Mouse (Mus musculus) left cerebral cortex, postnatal 36 days (tissue): ENCODE measurements around the gene Cd3d. TPM values are rescaled to one million over a fixed set of nuclear protein-coding genes. Genes with fewer than 3 reads are reported as not detected.

Source experiments
- DNase-seq, 2 experiments: peaks; one replicate each; pipeline ENCODE4 v3.0.0; 2021 to 2022; ENCODE audit warnings: low spot score in 2 of 2, mixed read lengths in 1 of 2
- intact Hi-C: fragments of 180-260 bp; cut with DNase I; formaldehyde crosslinking; loops from one replicate; pipeline ENCODE4 v1.15.1; 2025
- total RNA-seq, 2 experiments: library from RNA; stranded (reverse); gene quantifications; 2 replicates each; pipeline ENCODE4 v1.2.3; 2021

Cd3d gene
- total RNA-seq, 2 experiments from 2014 or later: not detected

GRCm38 (mm10) chr9:44986976-44987375 is 5.4 kb downstream of the Cd3d start:
- no peak for DNase-seq
- intact Hi-C loops: no loop called here

- DNase-seq: no peak
- intact Hi-C loops: no loop called here
These were observed 10.2 kb downstream of the Cd3d start for GRCm38 (mm10) chr9:44991821-44992220.

GRCm38 (mm10) chr9:44992271-44992670 is 10.7 kb downstream of the Cd3d start:
- DNase-seq: no peak
- intact Hi-C loops: no loop called here

GRCm38 (mm10) chr9:44993268-44993667 is 11.7 kb downstream of the Cd3d start:
- intact Hi-C loops: no loop called here
- DNase-seq: no peak

GRCm38 (mm10) chr9:44994962-44995361 is 13.4 kb downstream of the Cd3d start:
- intact Hi-C loops: no loop called here
- DNase-seq: no peak

- no peak for DNase-seq
- intact Hi-C loops: no loop called here
These were observed 15.0 kb downstream of the Cd3d start for GRCm38 (mm10) chr9:44996590-44996989.

- intact Hi-C loops: no loop called here
- DNase-seq: no peak
These were observed 16.6 kb downstream of the Cd3d start for GRCm38 (mm10) chr9:44998138-44998537.

GRCm38 (mm10) chr9:44999171-44999570 is 17.6 kb downstream of the Cd3d start:
- DNase-seq: peak in 1 of 2 experiments; percentile 4
- intact Hi-C loops: no loop called here

GRCm38 (mm10) chr9:44999776-45000175 is 18.2 kb downstream of the Cd3d start:
- intact Hi-C loops: no loop called here
- DNase-seq: no peak

GRCm38 (mm10) chr9:45000249-45000648 is 18.7 kb downstream of the Cd3d start:
- intact Hi-C loops: no loop called here
- no peak for DNase-seq

- DNase-seq: no peak
- intact Hi-C loops: no loop called here
These were observed 25.8 kb downstream of the Cd3d start for GRCm38 (mm10) chr9:45007404-45007803.

- intact Hi-C loops: no loop called here
- no peak for DNase-seq
These were observed 26.8 kb downstream of the Cd3d start for GRCm38 (mm10) chr9:45008342-45008741.

GRCm38 (mm10) chr9:45009180-45010078 is 27.8 kb downstream of the Cd3d start, which contains the start of gene Cd3e:
Gene Cd3e, minus strand, starts transcription at chr9:45009627.
- intact Hi-C loops: no loop called here
- DNase-seq: no peak

- no peak for DNase-seq
- intact Hi-C loops: no loop called here
These were observed 28.9 kb downstream of the Cd3d start for GRCm38 (mm10) chr9:45010461-45010860.

- DNase-seq: no peak
- intact Hi-C loops: no loop called here
These were observed 29.7 kb downstream of the Cd3d start for GRCm38 (mm10) chr9:45011291-45011690.

- no peak for DNase-seq
- intact Hi-C loops: no loop called here
These were observed 33.3 kb downstream of the Cd3d start for GRCm38 (mm10) chr9:45014879-45015278.

GRCm38 (mm10) chr9:45015841-45016240 is 34.3 kb downstream of the Cd3d start:
- DNase-seq: no peak
- intact Hi-C loops: no loop called here

GRCm38 (mm10) chr9:45018031-45018430 is 36.4 kb downstream of the Cd3d start:
- DNase-seq: peak; percentile 11 to 12
- intact Hi-C loops: no loop called here

GRCm38 (mm10) chr9:45022800-45023199 is 41.2 kb downstream of the Cd3d start:
- DNase-seq: peak; percentile 20 to 42
- intact Hi-C loops: loop anchor here (2.0 kb wide), 1 partner anchor 124 kb away; no protein-coding TSS in a partner anchor

- intact Hi-C loops: loop anchor here (2.0 kb wide), 1 partner anchor 123 kb away; no protein-coding TSS in a partner anchor
- no peak for DNase-seq
These were observed 42.1 kb downstream of the Cd3d start for GRCm38 (mm10) chr9:45023638-45024037.

- intact Hi-C loops: no loop called here
- DNase-seq: no peak
These were observed 42.6 kb downstream of the Cd3d start for GRCm38 (mm10) chr9:45024187-45024586.
